Mouse (Mus musculus): ENCODE measurements around the gene Gsg1l2.

Gene Gsg1l2

DNA sequence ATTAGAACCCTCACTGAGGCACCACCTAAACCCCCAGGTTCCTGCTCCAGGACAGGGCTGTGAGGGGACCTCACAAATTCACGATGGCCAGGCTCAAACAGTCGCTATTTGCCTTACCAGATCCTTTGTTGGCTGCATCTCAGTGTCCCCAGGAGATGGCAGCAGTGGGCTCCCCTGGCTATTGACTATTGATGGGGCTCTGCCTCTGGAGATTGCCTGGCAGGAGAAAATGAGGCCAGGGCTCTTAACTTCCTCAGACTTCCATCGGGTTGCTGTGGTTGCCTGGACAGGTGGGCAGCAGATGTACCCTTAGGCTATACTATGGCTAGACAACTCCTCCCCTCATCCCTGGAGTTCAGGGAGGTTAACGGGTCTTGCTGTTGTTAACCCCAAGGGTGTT, 45.8 kb downstream of the Gsg1l2 start:
- peak; percentile 27 for DNase-seq (ENCODE audit: low spot score)

DNA sequence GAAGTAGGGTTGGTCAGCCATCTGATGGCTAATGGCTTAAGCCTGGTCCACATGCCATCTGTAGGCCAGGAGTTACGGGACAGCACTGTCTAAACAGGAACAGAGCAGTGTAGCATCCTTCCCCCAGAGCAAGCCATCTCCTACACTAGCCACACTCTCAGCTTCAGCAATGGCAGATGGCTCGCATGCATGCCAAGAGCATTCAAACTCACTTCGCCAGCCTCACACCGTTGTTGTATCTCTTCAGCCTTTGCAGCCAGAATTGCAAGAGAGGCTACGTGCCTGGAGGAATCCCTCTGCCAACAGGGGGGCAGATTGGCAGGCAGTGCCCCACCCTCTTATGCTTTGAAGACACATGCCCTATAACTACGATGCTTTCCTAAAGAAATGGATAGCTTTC, 47.2 kb downstream of the Gsg1l2 start:
- no peak for DNase-seq (ENCODE audit: low spot score)

DNA sequence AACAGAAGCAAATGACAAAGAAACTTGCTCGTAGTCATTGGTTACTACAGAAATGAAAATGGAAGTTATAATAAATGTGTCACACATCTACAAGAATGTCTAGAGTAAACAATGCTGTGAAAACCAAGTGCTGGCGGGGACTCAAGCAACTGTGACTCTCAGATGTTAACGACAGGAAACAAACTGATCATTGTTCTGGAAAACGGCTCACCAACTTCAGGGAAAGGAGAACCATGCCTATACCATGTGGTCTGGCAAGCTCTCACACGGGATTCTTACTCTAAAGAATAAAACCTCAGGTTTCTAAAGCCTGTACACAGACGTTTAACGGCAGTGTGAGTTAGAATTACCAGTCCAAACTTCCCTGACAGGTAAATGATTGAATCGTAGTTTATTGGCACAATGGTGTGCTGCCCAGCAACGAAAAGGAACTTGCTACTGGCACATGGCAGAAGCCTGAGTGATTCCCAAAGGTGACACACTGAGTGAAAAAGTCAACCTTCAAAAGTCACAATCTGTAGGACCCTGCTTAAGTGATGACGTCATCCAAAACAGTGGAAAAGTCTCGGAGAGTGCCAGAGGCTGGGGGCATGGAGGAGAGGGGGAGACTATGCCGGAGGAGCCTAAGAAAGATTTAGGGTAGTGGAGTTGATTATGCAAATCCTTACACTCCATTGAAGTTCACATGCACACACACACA, 54.1 kb downstream of the Gsg1l2 start:
- no peak for DNase-seq (ENCODE audit: low spot score)

DNA sequence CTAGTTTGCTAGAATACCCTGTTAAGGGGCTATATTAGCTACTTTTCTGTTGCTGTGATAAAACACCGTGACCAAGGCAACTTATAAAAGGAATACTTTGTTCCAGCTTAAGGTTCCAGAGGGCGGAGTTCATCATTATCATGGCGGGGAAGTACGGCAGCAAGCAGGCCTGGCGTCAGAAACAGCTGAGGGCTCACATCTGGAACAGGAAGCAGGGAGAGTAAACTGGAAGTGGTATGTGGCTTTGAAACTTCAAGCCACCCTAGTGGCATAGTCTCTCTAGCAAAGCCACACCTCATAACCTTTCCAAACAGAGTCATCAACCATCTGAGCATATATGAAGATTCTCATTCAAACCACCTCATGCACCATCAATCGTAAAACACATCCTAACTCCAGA, 55.1 kb downstream of the Gsg1l2 start:
- DNase-seq (ENCODE audit: low spot score) = no peak

DNA sequence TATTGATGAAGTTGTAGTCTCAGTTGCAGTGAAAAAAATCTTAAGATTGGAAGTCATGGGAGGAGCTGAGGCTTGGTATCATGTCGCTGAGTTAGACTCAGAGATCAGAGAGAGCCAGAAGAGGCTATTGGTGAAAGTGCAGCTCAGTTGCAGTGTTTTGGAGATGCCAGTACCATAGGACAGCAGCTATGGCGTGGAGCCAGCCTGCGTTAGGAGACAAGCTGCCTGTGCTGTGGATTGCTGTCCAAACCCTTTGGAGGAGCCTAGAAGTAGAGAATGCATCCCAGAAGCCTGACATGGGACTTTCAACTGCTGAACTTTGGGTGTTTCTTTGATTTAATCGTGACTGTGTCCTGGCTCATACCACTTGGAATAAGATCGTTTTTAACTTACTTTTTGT, 57.4 kb downstream of the Gsg1l2 start:
- DNase-seq (ENCODE audit: low spot score) = no peak

DNA sequence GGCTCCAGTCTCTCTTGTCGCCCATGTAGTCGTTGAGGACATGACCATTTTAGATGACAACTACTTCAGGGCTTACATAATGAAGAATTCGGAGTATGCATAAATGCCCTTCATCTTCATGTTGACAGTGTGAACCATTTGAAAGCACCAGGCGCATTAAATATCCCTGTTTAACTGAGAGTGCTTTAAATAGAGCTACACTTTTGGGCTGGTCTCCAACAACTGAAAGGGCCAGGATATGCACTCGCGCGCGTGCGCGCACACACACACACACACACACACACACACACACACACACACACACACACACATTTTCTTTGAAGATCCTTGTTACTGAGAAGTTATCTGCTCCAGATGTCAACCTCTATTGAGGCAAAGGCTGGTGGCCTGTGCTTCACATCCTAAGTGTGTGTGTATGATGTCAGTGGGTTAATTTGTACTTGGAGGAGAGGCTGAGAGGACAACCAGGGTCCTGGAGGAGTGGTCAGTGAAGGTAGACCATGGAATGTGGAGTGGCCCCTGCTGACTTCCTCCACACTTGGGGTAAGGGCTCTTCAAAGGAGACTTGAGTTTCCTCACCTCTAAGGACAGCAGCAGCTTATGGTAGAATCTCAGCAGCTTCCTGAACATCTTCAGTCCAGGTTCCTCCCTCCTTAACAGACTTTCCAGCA, 61.1 kb downstream of the Gsg1l2 start:
- DNase-seq (ENCODE audit: low spot score) = no peak
